Mouse (Mus musculus): Measurements from ENCODE around the gene Map4k2.

- TF ChIP-seq CTCF (IDR thresholded peaks at IDR 0.05; ENCODE audit: low read depth, low read length) = no peak
- no peak for TF ChIP-seq POLR2A (IDR thresholded peaks at IDR 0.05; ENCODE audit: insufficient read depth, low read length)
These were observed 20.4 kb downstream of the Map4k2 start for GRCm38 (mm10) chr19:6361291-6361690.

All from ES-Bruce4 (cell line).